Mouse (Mus musculus) heart, embryonic 13.5 days (tissue): ENCODE results near the gene Lrrc8d. TPM values are rescaled to one million over a fixed set of nuclear protein-coding genes. Genes with fewer than 3 reads are reported as not detected.
"Not testable (repeated sequence)": the region's sequence is repeated elsewhere in the genome, so short reads cannot be mapped to it uniquely, and the experiment has no call there.

Experiments used
- ATAC-seq: fragments of 200-750 bp; cut with Nextera tagmentation; 2 replicates; pipeline ENCODE4 v1.8.0; 2017; ENCODE audit warnings: moderate TSS enrichment; ENCODE audit not compliant: insufficient number of reproducible peaks, low FRiP score, low TSS enrichment; ENCODE audit errors: extremely low read depth
- H3K27ac ChIP-seq: fragments of 300-500 bp; sonication (generic); replicated peaks from 2 replicates; pipeline ENCODE4 v1.5.1; 2015; ENCODE audit warnings: moderate library complexity, mild to moderate bottlenecking, inconsistent platforms
- H3K27me3 ChIP-seq: fragments of 300-500 bp; sonication (generic); replicated peaks from 2 replicates; pipeline ENCODE4 v1.6.1; 2015; ENCODE audit warnings: mild to moderate bottlenecking, inconsistent platforms
- H3K36me3 ChIP-seq: fragments of 300-500 bp; sonication (generic); 2 replicates; pipeline ENCODE4 v1.6.1; 2015; ENCODE audit warnings: mild to moderate bottlenecking, inconsistent platforms
- H3K4me1 ChIP-seq: fragments of 300-500 bp; sonication (generic); 2 replicates; pipeline ENCODE4 v1.6.1; 2015; ENCODE audit warnings: inconsistent platforms
- H3K4me2 ChIP-seq: fragments of 300-500 bp; sonication (generic); 2 replicates; pipeline ENCODE4 v1.6.1; 2015; ENCODE audit warnings: inconsistent platforms, mild to moderate bottlenecking, moderate library complexity
- H3K4me3 ChIP-seq: fragments of 300-500 bp; sonication (generic); 2 replicates; pipeline ENCODE4 v1.5.1; 2015; ENCODE audit warnings: moderate library complexity, mild to moderate bottlenecking, inconsistent platforms
- H3K9ac ChIP-seq: fragments of 300-500 bp; sonication (generic); 2 replicates; pipeline ENCODE4 v1.6.1; 2015; ENCODE audit warnings: inconsistent platforms, mild to moderate bottlenecking, moderate library complexity
- H3K9me3 ChIP-seq: fragments of 300-500 bp; sonication (generic); 2 replicates; pipeline ENCODE4 v1.6.1; 2016; ENCODE audit warnings: inconsistent platforms
- WGBS: fragments of 180-500 bp; shearing (Covaris S2); methylation state at CpG from one replicate; pipeline ENCODE4 v1.1.7; 2015; ENCODE audit warnings: mixed read lengths; 5-methylcytosine and 5-hydroxymethylcytosine counted together
- polyA plus RNA-seq: library from polyadenylated mRNA; unstranded; fragments of >200 nt; fragmentation: Nextera tagmentation; extraction: Ambion mirVana; gene quantifications from 2 replicates; pipeline ENCODE4 v1.2.1, GENCODE M21; 2015

Gene Lrrc8d
- polyA plus RNA-seq, 1 experiment from 2014 or later: 9.0 TPM

DNA sequence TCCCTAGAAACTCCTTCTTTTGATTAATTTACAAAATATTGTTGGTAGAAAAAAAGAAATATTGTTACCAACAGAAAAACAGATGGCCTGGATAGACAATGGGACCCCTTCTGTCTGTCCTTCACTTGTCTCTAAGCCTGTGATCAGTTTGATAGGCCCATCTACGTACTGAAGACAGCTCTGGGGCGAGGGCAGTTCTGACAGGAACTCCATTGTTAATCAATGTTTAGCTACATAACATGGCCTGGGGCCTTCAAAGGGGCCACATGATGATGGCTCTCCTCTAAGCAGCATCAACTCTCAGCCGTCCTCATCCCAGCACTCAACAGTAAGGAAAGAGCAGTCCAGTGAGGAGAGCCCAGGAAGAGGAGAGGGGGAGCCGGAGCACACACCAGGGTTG lies 27.4 kb upstream of the Lrrc8d start:
- H3K4me2 ChIP-seq: no peak overlapping the region
- 63% methylated on average over 4 of the region's 4 CpGs for WGBS
- H3K9me3 ChIP-seq: no peaks in the 10 kb centered on the region

GRCm38 (mm10) chr5:105675511-105675910 lies 24.3 kb upstream of the Lrrc8d start:
- WGBS: 90% methylated on average over 4 of the region's 4 CpGs
- Histone ChIP-seq H3K27me3 (no peaks in the 10 kb centered on the region), H3K36me3 (no peaks in the 10 kb centered on the region), H3K9ac (no peak overlapping the region), H3K9me3 (no peaks in the 10 kb centered on the region), H3K4me3 (no peak overlapping the region), H3K4me1 (peaks cover 32% of the 10 kb centered on the region), H3K27ac (no peak overlapping the region), H3K4me2 (no peak overlapping the region)
- no peak for ATAC-seq

More for the DNA sequence above, 27.4 kb upstream of the Lrrc8d start:
- no peak for ATAC-seq
- Histone ChIP-seq H3K36me3 (no peaks in the 10 kb centered on the region), H3K9ac (no peak overlapping the region; the same call in 1 of the 2 replicates), H3K27me3 (no peaks in the 10 kb centered on the region), H3K4me3 (no peak overlapping the region), H3K27ac (no peak overlapping the region), H3K4me1 (peaks cover 15% of the 10 kb centered on the region)

DNA sequence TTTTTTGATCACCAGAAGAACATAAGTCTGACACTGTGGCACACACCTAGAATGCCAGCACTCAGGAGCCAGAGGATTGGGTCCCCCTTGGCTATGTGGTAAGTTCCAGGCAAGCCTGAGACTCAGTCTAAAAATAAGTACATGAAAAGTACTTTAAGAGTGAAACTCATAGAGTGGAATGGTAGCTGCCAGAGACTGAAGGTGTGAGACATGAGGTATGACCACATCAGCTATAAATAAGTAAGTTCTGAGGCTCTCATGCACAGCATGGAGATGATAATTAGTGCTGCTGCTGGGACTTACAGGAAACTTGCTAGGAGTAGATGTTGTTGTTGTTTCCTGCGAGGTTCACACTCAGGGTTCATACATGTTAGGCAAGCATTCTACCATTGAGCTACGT lies 22.7 kb upstream of the Lrrc8d start:
- Histone ChIP-seq H3K9me3 (no peaks in the 10 kb centered on the region), H3K36me3 (no peaks in the 10 kb centered on the region), H3K4me1 (peaks cover 32% of the 10 kb centered on the region), H3K9ac (no peak overlapping the region), H3K27ac (peak overlapping the region; percentile 79), H3K27me3 (no peaks in the 10 kb centered on the region), H3K4me3 (no peak overlapping the region), H3K4me2 (no peak overlapping the region)
- WGBS: 53% methylated on average over 2 of the region's 2 CpGs
- ATAC-seq: peak; percentile 45; the same call in 1 of the 2 replicates

GRCm38 (mm10) chr5:105678243-105678642 lies 21.5 kb upstream of the Lrrc8d start:
- no peaks in the 10 kb centered on the region for H3K36me3 ChIP-seq
- H3K27me3 ChIP-seq: no peaks in the 10 kb centered on the region
- H3K4me2 ChIP-seq: no peak overlapping the region
- H3K9ac ChIP-seq: no peak overlapping the region
- no peaks in the 10 kb centered on the region for H3K9me3 ChIP-seq
- peaks cover 32% of the 10 kb centered on the region for H3K4me1 ChIP-seq
- WGBS: 78% methylated on average over 8 of the region's 8 CpGs
- ATAC-seq: no peak
- no peak overlapping the region for H3K4me3 ChIP-seq
- peak overlapping the region; percentile 79; the same call in 1 of the 2 replicates for H3K27ac ChIP-seq

DNA sequence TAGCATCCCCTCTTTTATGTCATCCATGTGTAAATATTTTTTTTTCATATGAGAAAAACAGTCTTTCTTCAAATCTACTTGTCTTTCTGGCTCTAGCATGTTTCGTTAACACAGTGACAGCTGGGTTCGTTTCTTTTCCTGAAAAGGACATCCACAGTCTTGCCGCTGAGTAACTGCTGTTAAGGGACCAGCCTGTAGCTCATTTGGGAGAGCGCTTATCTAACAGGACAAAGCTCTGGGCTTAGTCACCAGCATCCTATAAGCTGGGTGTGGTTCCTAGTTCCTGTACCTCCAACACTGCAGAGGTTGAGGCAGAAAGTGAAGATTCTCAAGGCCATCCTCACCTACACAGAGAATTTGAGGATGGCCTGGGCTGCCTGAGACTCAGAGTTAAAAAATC lies 20.5 kb upstream of the Lrrc8d start:
- Histone ChIP-seq H3K4me2 (no peak overlapping the region), H3K36me3 (no peaks in the 10 kb centered on the region), H3K9me3 (no peaks in the 10 kb centered on the region), H3K9ac (no peak overlapping the region), H3K4me1 (peaks cover 32% of the 10 kb centered on the region), H3K4me3 (no peak overlapping the region), H3K27me3 (no peaks in the 10 kb centered on the region), H3K27ac (no peak overlapping the region)
- WGBS: 48% methylated on average over 4 of the region's 4 CpGs
- ATAC-seq: no peak

- no peaks in the 10 kb centered on the region for H3K27me3 ChIP-seq
- no peaks in the 10 kb centered on the region for H3K9me3 ChIP-seq
- peaks cover 32% of the 10 kb centered on the region for H3K4me1 ChIP-seq
- no peak overlapping the region for H3K4me2 ChIP-seq
- no peaks in the 10 kb centered on the region for H3K36me3 ChIP-seq
- H3K27ac ChIP-seq: peak overlapping the region; percentile 20; the same call in 1 of the 2 replicates
- no peak overlapping the region for H3K4me3 ChIP-seq
- no peak for ATAC-seq
- H3K9ac ChIP-seq: no peak overlapping the region
- WGBS: 73% methylated on average over 9 of the region's 9 CpGs
These were observed 19.6 kb upstream of the Lrrc8d start for GRCm38 (mm10) chr5:105679921-105680843.

DNA sequence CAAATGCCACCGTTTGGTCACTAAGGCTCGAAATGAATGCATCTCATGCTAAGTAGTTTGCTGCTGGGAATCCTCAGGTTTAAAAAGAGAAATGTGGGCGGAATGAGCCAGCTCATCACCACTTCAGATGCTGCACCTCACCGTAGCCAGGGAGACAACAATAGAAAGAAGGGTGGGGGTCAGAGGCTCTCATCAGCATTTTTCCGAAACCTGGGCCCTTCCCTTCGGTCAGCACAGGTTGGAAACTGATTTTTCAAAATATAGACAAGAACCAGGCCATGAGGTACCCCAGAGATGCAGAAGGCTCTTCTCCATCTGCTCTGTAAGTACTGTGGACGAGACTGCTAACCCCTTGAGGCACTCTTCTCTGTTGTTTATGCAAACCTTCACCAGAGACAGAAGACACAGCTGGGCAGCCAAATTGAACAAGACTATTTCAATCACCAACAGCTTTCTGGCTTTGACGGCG lies 17.6 kb upstream of the Lrrc8d start:
- H3K4me1 ChIP-seq: peaks cover 23% of the 10 kb centered on the region
- 75% methylated on average over 9 of the region's 9 CpGs for WGBS
- H3K9ac ChIP-seq: no peak overlapping the region
- H3K27ac ChIP-seq: no peak overlapping the region
- H3K27me3 ChIP-seq: no peaks in the 10 kb centered on the region
- H3K4me3 ChIP-seq: no peak overlapping the region
- no peak overlapping the region for H3K4me2 ChIP-seq
- H3K36me3 ChIP-seq: no peaks in the 10 kb centered on the region
- no peaks in the 10 kb centered on the region for H3K9me3 ChIP-seq
- ATAC-seq: no peak

- H3K4me1 ChIP-seq: peaks cover 11% of the 10 kb centered on the region
- H3K36me3 ChIP-seq: no peaks in the 10 kb centered on the region
- H3K4me3 ChIP-seq: no peak overlapping the region
- no peak overlapping the region for H3K27ac ChIP-seq
- no peak for ATAC-seq
- no peak overlapping the region for H3K9ac ChIP-seq
- 60% methylated on average over 4 of the region's 4 CpGs for WGBS
- H3K4me2 ChIP-seq: no peak overlapping the region
- H3K9me3 ChIP-seq: no peaks in the 10 kb centered on the region
- no peaks in the 10 kb centered on the region for H3K27me3 ChIP-seq
These were observed 15.8 kb upstream of the Lrrc8d start for GRCm38 (mm10) chr5:105683912-105684350.

- no peak overlapping the region for H3K4me3 ChIP-seq
- H3K27me3 ChIP-seq: no peaks in the 10 kb centered on the region
- H3K36me3 ChIP-seq: no peaks in the 10 kb centered on the region
- no peak for ATAC-seq
- H3K9ac ChIP-seq: no peak overlapping the region
- WGBS: 28% methylated on average over 14 of the region's 14 CpGs
- H3K4me2 ChIP-seq: no peak overlapping the region
- no peak overlapping the region for H3K27ac ChIP-seq
- H3K4me1 ChIP-seq: peaks cover 3% of the 10 kb centered on the region
- no peaks in the 10 kb centered on the region for H3K9me3 ChIP-seq
These were observed 14.7 kb upstream of the Lrrc8d start for GRCm38 (mm10) chr5:105684861-105685600.

GRCm38 (mm10) chr5:105685780-105686305 lies 13.9 kb upstream of the Lrrc8d start:
- H3K9me3 ChIP-seq, H3K4me3 ChIP-seq, ATAC-seq, H3K4me1 ChIP-seq, H3K27ac ChIP-seq, H3K27me3 ChIP-seq, H3K4me2 ChIP-seq, H3K36me3 ChIP-seq, H3K9ac ChIP-seq: not testable (repeated sequence)
- 67% methylated on average over 6 of the region's 7 CpGs for WGBS

- H3K4me3 ChIP-seq: no peak overlapping the region
- H3K4me2 ChIP-seq: no peak overlapping the region
- H3K27ac ChIP-seq: no peak overlapping the region
- ATAC-seq: no peak
- H3K9ac ChIP-seq: no peak overlapping the region
- 53% methylated on average over 12 of the region's 12 CpGs for WGBS
- no peaks in the 10 kb centered on the region for H3K36me3 ChIP-seq
- H3K4me1 ChIP-seq: peaks cover 12% of the 10 kb centered on the region
- no peaks in the 10 kb centered on the region for H3K9me3 ChIP-seq
- no peaks in the 10 kb centered on the region for H3K27me3 ChIP-seq
These were observed 13.3 kb upstream of the Lrrc8d start for GRCm38 (mm10) chr5:105686331-105686995.
